Mouse (Mus musculus) right cerebral cortex, adult 18-20 months (tissue): ENCODE measurements around the gene Six5.
A peak's percentile ranks its signal among the peaks of the same experiment; 100 is the strongest.

Experiments used
- DNase-seq: peaks from one replicate; pipeline ENCODE4 v3.0.0; 2022; ENCODE audit warnings: mixed read lengths

The Six5 gene

DNA sequence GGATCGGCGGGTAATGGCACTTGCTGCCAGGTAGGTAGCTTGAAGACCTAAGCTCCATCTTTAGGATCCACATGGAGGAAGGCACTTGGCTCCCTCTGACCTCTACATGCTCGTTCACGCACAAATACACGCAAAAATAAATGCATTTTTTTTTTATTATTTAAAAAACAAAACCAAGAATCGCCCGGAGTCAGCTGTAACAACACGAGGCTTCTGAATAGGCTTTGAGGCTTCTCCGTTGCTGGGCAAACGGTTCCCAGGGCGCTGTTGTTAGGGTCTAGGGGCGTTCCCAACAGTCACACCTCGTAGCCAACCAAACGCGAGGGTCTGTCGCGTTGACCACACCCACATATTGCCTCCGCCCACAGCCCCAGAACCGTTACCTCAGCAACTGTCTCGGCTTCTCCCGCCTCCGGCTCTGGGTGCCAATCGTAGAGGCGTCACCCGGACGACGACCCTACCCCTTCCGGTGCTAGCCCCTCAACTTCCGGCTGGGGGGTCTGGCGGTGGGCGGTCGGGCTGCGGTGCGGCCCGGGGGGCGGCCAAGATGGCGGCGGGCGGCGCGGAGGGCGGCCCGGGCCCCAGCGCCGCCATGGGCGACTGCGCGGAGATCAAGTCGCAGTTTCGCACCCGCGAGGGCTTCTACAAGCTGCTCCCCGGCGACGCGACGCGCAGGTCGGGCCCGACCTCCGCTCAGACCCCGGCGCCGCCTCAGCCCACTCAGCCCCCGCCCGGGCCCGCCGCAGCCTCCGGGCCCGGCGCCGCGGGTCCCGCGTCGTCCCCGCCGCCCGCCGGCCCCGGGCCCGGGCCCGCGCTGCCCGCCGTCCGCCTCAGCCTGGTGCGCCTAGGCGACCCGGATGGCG is 18.4 kb upstream of the Six5 start, which contains the start of gene Dmwd:
TSS of gene Dmwd (plus strand) at position 505 of the 863 bp plus-strand sequence.
- DNase-seq = peak; percentile 97

DNA sequence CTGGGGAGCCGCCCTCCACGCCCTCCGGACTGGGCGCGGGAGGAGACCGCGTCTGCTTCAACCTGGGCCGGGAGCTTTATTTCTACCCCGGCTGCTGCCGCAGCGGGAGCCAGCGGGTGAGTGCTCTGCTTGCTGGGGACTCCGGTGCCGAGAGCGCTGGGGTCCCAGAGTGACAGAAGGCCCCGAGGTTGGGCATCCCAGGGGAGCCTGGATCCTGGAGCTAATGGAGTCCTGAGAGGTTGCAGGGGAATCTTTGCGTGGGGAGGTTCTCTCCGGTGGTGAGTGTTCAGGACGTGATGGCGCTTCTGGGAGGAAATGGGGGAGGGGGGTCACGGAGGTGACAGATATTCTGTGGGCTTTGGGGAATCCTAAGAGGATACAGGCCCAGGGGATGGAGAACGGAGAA is 17.8 kb upstream of the Six5 start:
- DNase-seq = no peak

DNA sequence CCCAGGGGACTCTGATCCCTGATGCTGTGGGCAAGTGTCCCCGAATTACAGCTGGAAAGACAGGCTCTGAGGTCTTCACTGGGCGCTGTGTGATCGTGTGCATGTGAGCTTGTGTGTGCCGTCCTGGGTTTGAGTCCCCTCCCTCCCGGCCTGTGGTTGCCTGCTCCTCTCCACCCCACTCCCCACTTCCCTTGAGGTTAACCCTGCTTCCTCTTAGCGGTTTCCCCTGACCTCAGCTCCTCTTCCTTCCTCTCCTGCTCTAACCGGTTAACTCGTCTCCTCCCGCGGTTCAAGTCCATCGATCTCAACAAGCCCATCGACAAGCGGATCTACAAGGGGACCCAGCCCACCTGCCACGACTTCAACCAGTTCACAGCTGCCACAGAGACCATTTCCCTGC is 16.6 kb upstream of the Six5 start:
- DNase-seq = no peak

DNA sequence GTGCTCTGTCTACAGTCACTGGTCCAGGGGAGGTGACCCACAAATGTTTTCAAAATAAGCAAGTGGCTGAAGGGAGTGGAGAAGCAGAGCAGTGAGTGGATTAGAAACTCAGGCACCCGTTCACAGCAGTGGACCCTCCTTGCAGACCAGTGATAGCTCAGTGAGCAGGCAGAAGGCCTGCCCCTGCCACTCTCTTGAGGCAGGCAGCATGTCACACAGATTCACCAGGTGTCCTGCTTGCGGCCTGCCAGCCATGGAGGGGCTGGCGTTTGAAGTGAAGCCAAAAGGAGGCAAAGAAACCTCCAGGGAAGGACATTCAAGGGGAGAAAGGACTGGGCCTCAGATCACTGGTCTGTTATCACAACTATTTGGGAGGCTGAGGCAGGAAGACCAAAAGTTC is 15.7 kb upstream of the Six5 start:
- DNase-seq = no peak

DNA sequence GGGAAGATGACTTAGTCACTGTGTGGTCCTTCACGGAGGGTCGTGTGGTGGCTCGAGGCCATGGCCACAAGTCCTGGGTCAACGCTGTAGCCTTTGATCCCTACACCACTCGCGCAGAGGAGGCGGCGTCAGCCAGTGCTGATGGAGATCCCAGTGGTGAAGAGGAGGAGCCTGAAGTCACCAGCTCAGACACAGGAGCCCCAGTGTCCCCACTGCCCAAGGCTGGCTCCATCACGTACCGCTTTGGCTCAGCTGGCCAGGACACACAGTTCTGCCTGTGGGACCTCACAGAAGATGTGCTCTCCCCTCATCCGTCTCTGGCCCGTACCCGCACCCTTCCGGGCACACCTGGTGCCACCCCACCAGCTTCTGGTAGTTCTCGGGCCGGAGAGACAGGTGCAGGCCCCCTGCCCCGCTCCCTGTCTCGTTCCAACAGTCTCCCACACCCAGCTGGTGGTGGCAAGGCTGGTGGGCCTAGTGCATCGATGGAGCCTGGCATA is 13.9 kb upstream of the Six5 start:
- DNase-seq = no peak

DNA sequence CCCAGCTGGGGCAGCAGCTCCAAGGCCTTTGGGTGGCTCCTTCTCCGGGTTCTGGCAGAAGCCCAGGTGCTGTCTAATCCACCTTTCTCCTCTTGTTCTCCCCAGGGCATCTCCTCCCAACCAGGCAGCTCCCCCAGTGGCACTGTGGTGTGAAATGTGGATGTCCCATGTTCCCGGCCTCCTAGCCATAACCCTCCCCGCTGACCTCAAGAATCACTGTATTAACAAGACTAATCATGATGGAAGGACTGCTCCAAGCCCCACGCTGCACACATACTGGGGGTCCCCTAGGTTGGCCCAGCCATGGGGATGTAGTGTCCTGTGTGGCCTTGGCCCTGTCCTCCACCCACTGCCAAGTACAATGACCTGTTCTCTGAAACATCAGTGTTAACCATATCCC is 12.2 kb upstream of the Six5 start:
- DNase-seq = no peak

DNA sequence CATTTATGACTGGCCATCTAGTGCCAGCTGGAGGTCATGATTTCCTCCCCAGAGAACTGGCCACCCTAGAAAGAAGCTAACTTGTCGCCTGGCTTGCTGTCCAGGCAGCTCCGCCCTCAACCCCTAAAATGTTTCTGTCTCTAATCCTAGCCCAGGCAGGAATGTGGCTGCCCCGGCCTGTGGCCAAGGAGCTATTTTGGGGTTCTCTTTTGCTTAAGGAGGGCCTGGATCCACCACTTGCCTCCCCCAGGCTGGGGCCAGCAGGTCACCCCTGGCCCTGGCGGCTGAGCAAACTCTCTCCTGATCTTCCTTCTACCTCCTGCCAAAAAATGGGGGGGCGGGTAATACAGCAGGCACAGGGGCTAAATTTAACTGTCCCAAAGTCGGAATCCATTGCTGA is 11.3 kb upstream of the Six5 start:
- DNase-seq = no peak

DNA sequence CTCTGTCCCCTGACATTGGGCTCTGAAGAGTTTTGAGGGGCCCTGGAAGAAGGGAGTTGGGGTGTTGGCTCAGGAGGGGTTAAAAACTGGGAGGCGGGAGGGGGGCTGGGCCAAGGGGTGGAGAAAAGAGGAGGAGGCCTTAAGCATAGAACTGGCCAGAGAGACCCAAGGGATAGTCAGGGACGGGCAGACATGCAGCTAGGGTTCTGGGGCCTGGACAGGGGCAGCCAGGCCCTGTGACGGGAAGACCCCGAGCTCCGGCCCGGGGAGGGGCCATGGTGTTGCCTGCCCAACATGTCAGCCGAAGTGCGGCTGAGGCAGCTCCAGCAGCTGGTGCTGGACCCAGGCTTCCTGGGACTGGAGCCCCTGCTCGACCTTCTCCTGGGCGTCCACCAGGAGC is 10.7 kb upstream of the Six5 start, which contains the start of gene Dmpk:
TSS of gene Dmpk (plus strand) at position 149 of the 400 bp plus-strand sequence.
- no peak for DNase-seq

DNA sequence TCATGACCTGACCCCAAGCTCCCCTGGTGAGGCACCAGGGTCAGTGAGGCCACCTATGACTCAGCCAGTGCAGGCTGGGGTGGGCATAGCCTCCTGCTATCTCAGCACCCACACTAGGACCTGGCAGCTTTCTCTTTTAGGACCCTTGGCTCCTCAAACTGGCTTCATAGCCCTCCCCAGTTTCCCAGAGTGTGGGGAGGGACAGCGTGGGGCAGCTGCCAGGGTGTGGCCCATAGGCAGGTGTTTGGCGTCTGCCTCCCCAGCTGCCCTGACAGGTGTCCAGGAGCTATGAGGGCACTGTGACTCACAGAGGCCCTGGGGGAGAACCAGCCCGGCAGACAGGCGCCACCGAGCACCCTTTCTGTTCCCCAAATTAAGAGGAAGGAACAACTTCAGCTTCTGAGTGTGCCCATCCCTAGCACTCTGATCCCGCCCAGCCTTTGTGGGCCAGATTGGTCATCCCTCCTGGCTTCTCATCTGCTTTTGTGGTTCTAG is 10.1 kb upstream of the Six5 start:
- DNase-seq = no peak

DNA sequence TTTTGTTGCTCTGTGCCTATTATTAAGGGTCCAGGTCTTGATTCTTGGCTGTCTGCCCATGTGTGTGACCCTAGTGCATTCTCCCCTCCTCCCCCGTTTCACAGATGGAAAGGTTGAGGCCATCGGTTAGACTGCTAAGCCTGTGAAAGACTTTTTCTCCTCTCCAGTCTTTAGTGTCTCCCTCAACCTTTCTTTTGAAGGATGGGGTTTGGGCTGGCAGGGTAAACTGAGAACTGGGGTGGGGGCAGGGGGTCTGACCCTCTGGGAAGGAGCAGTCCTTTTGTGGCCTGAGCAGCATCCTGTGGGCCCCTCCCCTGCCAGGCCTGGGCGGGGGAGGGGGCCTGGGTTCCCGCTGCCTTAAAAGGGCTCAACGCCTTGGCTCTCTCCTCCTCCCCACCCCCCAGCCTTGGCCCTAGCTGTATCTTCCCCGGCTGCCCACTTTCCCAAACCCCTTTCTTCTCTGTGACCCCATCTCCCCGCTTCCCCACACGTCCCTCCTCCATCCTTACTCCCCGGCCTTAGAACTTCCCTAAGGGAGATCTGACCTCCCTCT is 9.4 kb upstream of the Six5 start:
- no peak for DNase-seq

DNA sequence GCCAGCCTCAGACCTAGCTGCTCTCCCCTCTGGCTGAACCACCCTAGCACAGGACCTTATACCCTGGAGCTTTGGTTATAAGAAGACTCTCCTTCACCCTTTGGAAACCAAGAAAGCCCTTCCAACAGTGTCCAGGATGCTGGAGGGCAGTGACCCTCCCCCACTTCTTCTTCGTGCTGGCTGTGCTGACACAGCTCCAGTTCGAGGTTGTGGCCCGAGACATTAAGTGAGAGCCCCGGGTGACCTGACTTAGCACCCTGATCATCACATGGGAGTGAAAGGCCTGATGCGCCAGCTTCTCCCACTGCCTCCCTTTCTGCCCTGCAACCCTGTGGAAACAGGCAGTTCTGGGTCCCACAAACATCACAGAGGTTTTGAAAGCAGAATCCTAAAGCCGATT is 8.9 kb upstream of the Six5 start:
- no peak for DNase-seq

DNA sequence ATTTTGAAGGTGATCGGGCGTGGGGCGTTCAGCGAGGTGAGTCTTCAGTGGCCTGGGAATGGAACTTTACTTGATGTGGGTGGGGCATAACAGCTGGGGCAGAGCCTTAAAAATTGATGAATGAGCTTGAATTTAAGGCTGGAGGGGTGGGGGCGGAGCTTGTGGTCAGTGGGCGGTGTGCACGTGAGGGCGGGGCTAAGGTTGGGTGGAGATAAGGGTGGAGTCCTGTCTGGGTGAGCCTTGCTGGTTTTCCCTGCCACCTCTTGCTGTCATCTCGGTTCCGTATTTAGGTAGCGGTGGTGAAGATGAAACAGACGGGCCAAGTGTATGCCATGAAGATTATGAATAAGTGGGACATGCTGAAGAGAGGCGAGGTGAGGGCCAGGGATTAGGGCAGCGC is 8.4 kb upstream of the Six5 start:
- no peak for DNase-seq

DNA sequence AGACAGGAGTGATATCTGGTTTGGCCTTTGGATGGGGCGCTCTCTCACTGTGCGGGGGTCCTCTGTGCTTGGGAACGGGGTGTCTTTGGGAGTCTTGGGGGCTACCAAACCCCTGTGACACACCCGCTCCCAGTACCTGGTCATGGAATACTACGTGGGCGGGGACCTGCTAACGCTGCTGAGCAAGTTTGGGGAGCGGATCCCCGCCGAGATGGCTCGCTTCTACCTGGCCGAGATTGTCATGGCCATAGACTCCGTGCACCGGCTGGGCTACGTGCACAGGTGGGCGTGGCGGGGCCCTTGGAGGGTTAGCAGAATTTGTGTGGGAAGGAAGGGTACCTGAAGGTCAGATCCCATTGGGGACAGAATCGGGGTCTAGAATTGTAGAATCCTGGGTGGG is 7.6 kb upstream of the Six5 start:
- DNase-seq = no peak

DNA sequence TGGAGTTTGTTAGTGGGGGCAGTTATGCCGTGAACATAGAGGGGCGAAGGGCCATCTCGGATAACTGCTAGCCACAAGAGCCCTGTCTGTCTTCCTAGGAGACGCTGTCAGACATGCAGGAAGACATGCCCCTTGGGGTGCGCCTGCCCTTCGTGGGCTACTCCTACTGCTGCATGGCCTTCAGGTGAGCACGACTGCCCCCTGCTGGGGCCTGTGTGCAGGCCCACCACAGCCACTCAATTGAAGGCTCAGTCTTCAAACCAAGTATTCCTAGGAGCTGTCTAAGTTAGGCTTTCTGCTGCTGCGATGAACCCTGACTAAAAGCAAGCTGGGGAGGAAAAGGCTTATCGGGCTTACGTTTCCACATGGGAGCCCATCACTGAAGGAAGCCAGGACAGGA is 5.6 kb upstream of the Six5 start:
- peak; percentile 61 for DNase-seq

DNA sequence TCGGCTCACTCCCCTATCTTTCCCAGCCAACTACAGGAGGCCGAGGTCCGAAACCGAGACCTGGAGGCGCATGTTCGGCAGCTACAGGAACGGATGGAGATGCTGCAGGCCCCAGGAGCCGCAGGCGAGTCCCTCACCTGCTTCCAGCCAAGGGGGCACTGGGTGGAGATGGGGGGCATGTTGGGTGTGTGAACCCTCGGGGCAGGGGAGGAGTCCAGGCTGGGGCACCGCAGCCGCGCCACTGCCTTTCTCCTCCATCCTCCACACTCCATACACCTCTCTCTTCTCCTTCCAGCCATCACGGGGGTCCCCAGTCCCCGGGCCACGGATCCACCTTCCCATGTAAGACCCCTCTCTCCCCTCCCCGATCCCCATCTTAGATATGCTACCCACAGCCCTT is 2.5 kb upstream of the Six5 start:
- DNase-seq = no peak

DNA sequence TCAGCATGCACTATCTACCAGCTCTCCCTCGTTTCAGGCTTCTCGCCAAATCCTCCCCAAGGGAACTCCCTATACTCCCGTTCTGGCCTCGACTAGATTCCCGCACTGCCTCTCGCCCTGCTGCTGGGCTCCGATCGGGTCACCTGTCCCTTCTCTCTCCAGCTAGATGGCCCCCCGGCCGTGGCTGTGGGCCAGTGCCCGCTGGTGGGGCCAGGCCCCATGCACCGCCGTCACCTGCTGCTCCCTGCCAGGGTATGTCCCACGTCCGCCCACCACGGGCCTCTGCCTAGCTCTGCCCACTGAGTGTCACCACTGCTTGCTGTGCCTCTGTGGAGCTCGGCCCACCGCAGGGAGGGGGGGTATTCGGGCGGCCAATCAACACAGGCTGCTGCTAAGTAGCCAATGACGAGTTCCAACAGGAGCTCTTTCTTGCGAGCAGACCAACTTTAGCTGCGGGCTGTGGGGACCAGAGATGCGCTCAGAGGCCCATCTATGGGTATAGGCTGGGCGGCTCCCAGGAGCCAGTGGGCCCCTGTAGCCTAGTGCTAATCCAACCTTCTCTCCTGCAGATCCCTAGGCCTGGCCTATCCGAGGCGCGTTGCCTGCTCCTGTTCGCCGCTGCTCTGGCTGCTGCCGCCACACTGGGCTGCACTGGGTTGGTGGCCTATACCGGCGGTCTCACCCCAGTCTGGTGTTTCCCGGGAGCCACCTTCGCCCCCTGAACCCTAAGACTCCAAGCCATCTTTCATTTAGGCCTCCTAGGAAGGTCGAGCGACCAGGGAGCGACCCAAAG is 1.8 kb upstream of the Six5 start:
- no peak for DNase-seq

DNA sequence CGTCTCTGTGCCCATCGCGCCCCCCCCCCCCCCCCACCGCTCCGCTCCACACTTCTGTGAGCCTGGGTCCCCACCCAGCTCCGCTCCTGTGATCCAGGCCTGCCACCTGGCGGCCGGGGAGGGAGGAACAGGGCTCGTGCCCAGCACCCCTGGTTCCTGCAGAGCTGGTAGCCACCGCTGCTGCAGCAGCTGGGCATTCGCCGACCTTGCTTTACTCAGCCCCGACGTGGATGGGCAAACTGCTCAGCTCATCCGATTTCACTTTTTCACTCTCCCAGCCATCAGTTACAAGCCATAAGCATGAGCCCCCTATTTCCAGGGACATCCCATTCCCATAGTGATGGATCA is 1.2 kb upstream of the Six5 start:
- DNase-seq = peak; percentile 70

DNA sequence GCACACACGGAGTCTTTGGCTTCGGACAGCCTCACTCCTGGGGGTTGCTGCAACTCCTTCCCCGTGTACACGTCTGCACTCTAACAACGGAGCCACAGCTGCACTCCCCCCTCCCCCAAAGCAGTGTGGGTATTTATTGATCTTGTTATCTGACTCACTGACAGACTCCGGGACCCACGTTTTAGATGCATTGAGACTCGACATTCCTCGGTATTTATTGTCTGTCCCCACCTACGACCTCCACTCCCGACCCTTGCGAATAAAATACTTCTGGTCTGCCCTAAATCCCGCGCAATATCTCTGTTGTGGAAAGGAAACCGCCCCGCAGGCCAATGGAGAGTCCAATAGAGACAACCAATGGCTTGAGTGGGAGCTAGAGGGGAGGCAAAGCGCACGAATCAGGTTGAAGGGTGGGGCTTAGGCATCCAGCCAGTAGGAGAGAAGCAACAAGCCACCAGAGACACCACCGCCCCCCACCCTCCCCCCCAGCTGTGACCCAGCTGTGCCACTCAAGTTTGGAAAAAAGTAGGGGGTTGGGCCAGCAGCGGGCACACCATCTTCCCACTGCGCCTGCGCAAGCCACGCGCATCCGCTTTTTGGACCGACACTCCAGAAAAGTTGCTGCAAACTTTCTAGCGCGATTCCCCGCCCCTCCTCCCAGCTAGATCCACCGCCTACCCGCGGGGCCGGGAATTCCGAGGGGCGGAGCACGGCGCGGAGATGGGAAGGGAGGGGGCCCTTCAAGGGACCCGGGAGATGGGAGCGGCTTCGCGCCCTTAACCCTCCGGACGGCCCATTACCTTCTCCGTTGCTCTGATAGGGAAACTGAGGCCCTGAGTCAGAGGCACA is 633 bp upstream of the Six5 start:
- DNase-seq = peak; percentile 83

DNA sequence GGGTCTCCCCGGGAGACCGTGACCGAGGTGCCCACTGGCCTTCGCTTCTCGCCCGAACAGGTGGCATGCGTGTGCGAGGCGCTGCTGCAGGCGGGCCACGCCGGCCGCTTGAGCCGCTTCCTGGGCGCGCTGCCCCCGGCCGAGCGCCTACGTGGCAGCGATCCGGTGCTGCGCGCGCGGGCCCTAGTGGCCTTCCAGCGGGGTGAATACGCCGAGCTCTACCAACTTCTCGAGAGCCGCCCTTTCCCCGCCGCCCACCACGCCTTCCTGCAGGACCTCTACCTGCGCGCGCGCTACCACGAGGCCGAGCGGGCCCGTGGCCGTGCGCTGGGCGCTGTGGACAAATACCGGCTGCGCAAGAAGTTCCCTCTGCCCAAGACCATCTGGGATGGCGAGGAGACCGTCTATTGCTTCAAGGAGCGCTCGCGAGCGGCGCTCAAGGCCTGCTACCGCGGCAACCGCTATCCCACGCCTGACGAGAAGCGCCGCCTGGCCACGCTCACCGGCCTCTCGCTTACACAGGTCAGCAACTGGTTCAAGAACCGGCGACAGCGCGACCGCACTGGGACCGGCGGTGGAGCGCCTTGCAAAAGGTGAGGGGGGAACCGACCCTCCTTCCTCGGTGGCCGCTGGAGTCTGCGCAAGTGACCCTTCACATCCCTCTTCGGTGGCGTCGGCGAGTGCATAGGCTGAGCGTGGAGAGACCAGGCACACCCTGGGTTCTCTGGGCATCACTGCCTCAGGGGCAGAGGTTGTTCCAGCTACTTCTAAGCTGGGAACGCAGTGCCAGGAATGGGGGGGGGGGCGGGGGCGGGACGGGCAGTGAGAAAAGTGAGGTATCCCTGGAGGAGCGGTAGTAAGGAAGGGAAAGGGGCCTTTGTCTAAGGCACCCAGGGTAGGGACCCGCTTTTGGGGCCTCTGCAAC is 694 bp downstream of the Six5 start:
- no peak for DNase-seq

DNA sequence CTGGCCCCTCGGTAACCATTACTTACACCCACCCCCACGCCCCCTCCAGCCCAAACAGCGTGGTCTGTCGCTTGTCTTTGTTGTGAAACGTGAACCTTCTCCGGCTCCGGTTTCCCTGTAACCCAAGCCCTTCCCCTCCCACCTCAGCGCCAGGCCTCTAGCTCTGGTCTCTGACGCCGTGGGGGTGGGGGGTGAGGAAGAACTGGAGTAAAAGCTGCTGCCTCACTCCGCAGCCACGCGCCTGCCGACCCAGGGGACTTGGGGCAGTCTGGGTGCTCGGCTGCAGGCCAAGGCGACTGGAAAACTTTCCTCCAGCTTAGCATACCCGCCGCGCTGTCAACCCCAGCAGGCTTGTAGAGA is 1.3 kb downstream of the Six5 start:
- DNase-seq = no peak

DNA sequence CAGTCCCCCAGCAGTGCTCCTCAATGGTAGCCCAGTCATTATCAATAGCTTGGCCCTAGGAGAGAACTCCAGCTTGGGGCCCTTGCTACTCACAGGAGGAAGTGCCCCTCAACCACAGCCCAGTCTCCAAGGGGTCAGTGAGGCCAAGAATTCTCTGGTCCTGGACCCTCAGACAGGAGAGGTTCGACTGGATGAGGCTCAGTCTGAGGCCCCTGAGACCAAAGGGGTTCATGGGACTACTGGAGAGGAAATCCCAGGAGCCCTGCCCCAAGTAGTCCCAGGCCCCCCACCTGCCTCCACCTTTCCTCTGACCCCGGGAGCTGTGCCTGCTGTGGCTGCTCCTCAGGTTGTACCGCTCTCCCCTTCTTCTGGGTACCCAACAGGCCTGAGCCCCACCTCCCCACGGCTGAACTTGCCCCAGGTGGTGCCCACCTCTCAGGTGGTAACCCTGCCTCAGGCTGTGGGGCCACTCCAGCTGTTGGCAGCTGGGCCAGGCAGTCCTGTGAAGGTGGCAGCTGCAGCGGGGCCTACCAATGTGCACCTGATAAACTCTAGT is 2.1 kb downstream of the Six5 start:
- DNase-seq = no peak
